Mouse (Mus musculus) CH12.LX (cell line): ENCODE measurements at regions not wholly inside any gene's neighbourhood (a gene's known extent, or its start where the extent isn't known, plus 50 kb on each side); places are given as distances from the start of the nearest gene placed in this dataset.

Experiments
- DNase-seq: peaks from one replicate; pipeline ENCODE4 v3.0.0-alpha.2; 2013; ENCODE audit errors: extremely low read depth
- H3K27ac ChIP-seq: 2 replicates; pipeline ENCODE4 v1.5.1; 2012; ENCODE audit warnings: low read depth, mild to moderate bottlenecking, control low read depth, moderate library complexity; ENCODE audit not compliant: insufficient read depth
- H3K27me3 ChIP-seq: replicated peaks from 2 replicates; pipeline ENCODE3; 2012; ENCODE audit warnings: inconsistent platforms
- H3K36me3 ChIP-seq, 2 experiments: replicated peaks in 1 of 2; 2 replicates each; pipeline versions ENCODE3 to v1.6.1; 2012; ENCODE audit warnings: inconsistent platforms in 1 of 2, low read length in 1 of 2, mild to moderate bottlenecking in 1 of 2, mixed read lengths in 1 of 2, moderate library complexity in 1 of 2; ENCODE audit not compliant: control insufficient read depth in 1 of 2, insufficient read depth in 1 of 2
- H3K4me1 ChIP-seq, 2 experiments: 2 replicates each; pipeline ENCODE4 v1.6.1; 2012; ENCODE audit warnings: inconsistent platforms in 1 of 2, moderate library complexity in 1 of 2; ENCODE audit not compliant: insufficient read depth in 2 of 2, control insufficient read depth in 1 of 2
- H3K4me2 ChIP-seq: 2 replicates; pipeline ENCODE4 v1.6.1; 2012; ENCODE audit warnings: low read depth, mild to moderate bottlenecking, control low read depth; ENCODE audit not compliant: poor library complexity, insufficient read depth, severe bottlenecking
- H3K4me3 ChIP-seq, 3 experiments: fragments of 150-350 bp in 1 of 3; sonication (generic) in 1 of 3; replicated peaks in 1 of 3; 2 replicates each; pipeline versions ENCODE3 to v1.5.1; 2011 to 2012; ENCODE audit warnings: low read depth in 2 of 3, low read length in 2 of 3, mild to moderate bottlenecking in 2 of 3, moderate library complexity in 2 of 3, control low read depth in 1 of 3, improper control_type of control experiment in 1 of 3, inconsistent platforms in 1 of 3, mixed read lengths in 1 of 3; ENCODE audit not compliant: poor library complexity in 1 of 3
- H3K79me2 ChIP-seq: replicated peaks from 2 replicates; pipeline ENCODE4 v1.6.1; 2012; ENCODE audit warnings: mild to moderate bottlenecking, moderate library complexity; ENCODE audit not compliant: control insufficient read depth, poor library complexity, insufficient read depth, severe bottlenecking; ENCODE audit errors: extremely low read depth
- H3K9ac ChIP-seq: 2 replicates; pipeline ENCODE4 v1.6.1; 2012; ENCODE audit warnings: low read depth, mild to moderate bottlenecking, control low read depth, moderate library complexity; ENCODE audit not compliant: insufficient read depth
- H3K9me3 ChIP-seq: replicated peaks from 2 replicates; pipeline ENCODE3; 2012; ENCODE audit warnings: low read length, inconsistent platforms, mixed read lengths
- CHD2 ChIP-seq: IDR thresholded peaks from 2 replicates; pipeline ENCODE4 v1.6.1; 2011; ENCODE audit warnings: low read length, improper control_type of control experiment
- CTCF ChIP-seq, 2 experiments: IDR thresholded peaks in 1 of 2; conservative IDR thresholded peaks in 1 of 2; 2 replicates each; pipeline ENCODE4 v1.5.1; 2011 to 2012; ENCODE audit warnings: low read depth in 2 of 2, low read length in 2 of 2, improper control_type of control experiment in 1 of 2, inconsistent platforms in 1 of 2, mild to moderate bottlenecking in 1 of 2, moderate library complexity in 1 of 2
- E2F4 ChIP-seq: IDR thresholded peaks from 2 replicates; pipeline ENCODE4 v1.6.1; 2011; ENCODE audit warnings: low read depth, low read length, improper control_type of control experiment; ENCODE audit not compliant: insufficient replicate concordance
- ELF1 ChIP-seq: IDR thresholded peaks from 2 replicates; pipeline ENCODE4 v1.6.1; 2014; ENCODE audit warnings: low read depth, mild to moderate bottlenecking, inconsistent platforms, low read length, improper control_type of control experiment
- GABPA ChIP-seq: IDR thresholded peaks from 2 replicates; pipeline ENCODE4 v1.6.1; 2012; ENCODE audit warnings: low read depth, low read length, improper control_type of control experiment, inconsistent platforms; ENCODE audit not compliant: insufficient replicate concordance
- IRF4 ChIP-seq: IDR thresholded peaks from 2 replicates; pipeline ENCODE4 v1.6.1; 2014; ENCODE audit warnings: low read depth, mild to moderate bottlenecking, inconsistent platforms, low read length, improper control_type of control experiment
- JUN ChIP-seq: IDR thresholded peaks from 2 replicates; pipeline ENCODE4 v1.6.1; 2011; ENCODE audit warnings: low read depth, mild to moderate bottlenecking, low read length, improper control_type of control experiment, moderate library complexity; ENCODE audit not compliant: insufficient read depth
- KAT2A ChIP-seq: IDR thresholded peaks from 2 replicates; pipeline ENCODE4 v1.6.1; 2012; ENCODE audit warnings: low read length, improper control_type of control experiment, inconsistent platforms; ENCODE audit not compliant: insufficient replicate concordance
- MAFK ChIP-seq: IDR thresholded peaks from 2 replicates; pipeline ENCODE4 v1.6.1; 2011; ENCODE audit warnings: low read length, improper control_type of control experiment; ENCODE audit not compliant: insufficient replicate concordance
- MAX ChIP-seq: IDR thresholded peaks from 2 replicates; pipeline ENCODE4 v1.6.1; 2011; ENCODE audit warnings: low read length, improper control_type of control experiment
- MYC ChIP-seq: IDR thresholded peaks from 2 replicates; pipeline ENCODE4 v1.6.1; 2011; ENCODE audit warnings: low read depth, mild to moderate bottlenecking, improper control_type of control experiment, low read length
- POLR2A ChIP-seq: IDR thresholded peaks from 2 replicates; pipeline ENCODE4 v1.6.1; 2011; ENCODE audit warnings: low read depth, mild to moderate bottlenecking, improper control_type of control experiment, low read length
- SMC3 ChIP-seq: IDR thresholded peaks from 2 replicates; pipeline ENCODE4 v1.6.1; 2011; ENCODE audit warnings: low read depth, low read length, improper control_type of control experiment
- TBP ChIP-seq: conservative IDR thresholded peaks from 2 replicates; pipeline ENCODE4 v1.6.1; 2011; ENCODE audit warnings: low read depth, low read length, improper control_type of control experiment
- TCF12 ChIP-seq: IDR thresholded peaks from 2 replicates; pipeline ENCODE4 v1.6.1; 2014; ENCODE audit warnings: low read depth, mild to moderate bottlenecking, inconsistent platforms, low read length, improper control_type of control experiment
- dilution Hi-C: fragments of 300-500 bp; cut with MboI; formaldehyde crosslinking; loops from 2 replicates; pipeline ENCODE4 v1.14.3; 2020; ENCODE audit warnings: low sequenced_read_pairs; ENCODE audit not compliant: extremely low pct_unique_long_range_greater_than_20kb, extremely low pct_ligation_motif_present
- in situ Hi-C: fragments of 300-500 bp; cut with MboI; formaldehyde crosslinking; loops from 3 replicates; pipeline ENCODE4 v1.14.3; 2019; ENCODE audit warnings: low sequenced_read_pairs, low pct_ligation_motif_present, low pct_unique_long_range_greater_than_20kb, mixed read lengths

GRCm38 (mm10) chr7:137741702-137742101 is 304.3 kb downstream of the Glrx3 start:
- H3K4me2 ChIP-seq: no peak overlapping the region
- no peak overlapping the region for H3K9ac ChIP-seq
- DNase-seq: no peak
- H3K9me3 ChIP-seq: no peaks in the 10 kb centered on the region
- no peaks in the 10 kb centered on the region for H3K79me2 ChIP-seq
- H3K27ac ChIP-seq: no peak overlapping the region
- H3K27me3 ChIP-seq: peaks cover 100% of the 10 kb centered on the region
- in situ Hi-C loops: no loop called here
- dilution Hi-C loops: no loop called here
- H3K36me3 ChIP-seq: no peaks in the 10 kb centered on the region
- no peak overlapping the region for H3K4me3 ChIP-seq
- TF ChIP-seq JUN: no peak
- no peak for TF ChIP-seq MAX
- no peak for TF ChIP-seq CTCF (conservative IDR thresholded peaks at IDR 0.05 in 1 of 2, IDR thresholded peaks at IDR 0.05 in 1 of 2; ENCODE audit: low read depth in 2 of 2, low read length in 2 of 2)
- TF ChIP-seq TBP: no peak
- no peak for TF ChIP-seq TCF12
- TF ChIP-seq SMC3: no peak
- no peak for TF ChIP-seq GABPA
- no peak for TF ChIP-seq IRF4
- no peak for TF ChIP-seq MYC
- no peak for TF ChIP-seq ELF1
- TF ChIP-seq, all 38 proteins: peak for 0
- H3K4me1 ChIP-seq: no peaks in the 10 kb centered on the region

- Histone ChIP-seq H3K4me1 (no peaks in the 10 kb centered on the region), H3K9ac (no peak overlapping the region), H3K9me3 (no peaks in the 10 kb centered on the region), H3K27me3 (peaks cover 100% of the 10 kb centered on the region), H3K79me2 (no peaks in the 10 kb centered on the region), H3K4me2 (no peak overlapping the region), H3K27ac (no peak overlapping the region), H3K4me3 (no peak overlapping the region), H3K36me3 (no peaks in the 10 kb centered on the region)
- DNase-seq: no peak
- in situ Hi-C loops (no loop called here), dilution Hi-C loops (no loop called here)
- no peak for TF ChIP-seq POLR2A
Observed at GRCm38 (mm10) chr7:137742297-137742751, 304.9 kb downstream of the Glrx3 start.

GRCm38 (mm10) chr7:137745575-137745974 is 308.2 kb downstream of the Glrx3 start:
- Histone ChIP-seq H3K27ac (no peak overlapping the region), H3K79me2 (no peaks in the 10 kb centered on the region), H3K27me3 (peaks cover 94% of the 10 kb centered on the region), H3K9me3 (no peaks in the 10 kb centered on the region), H3K36me3 (no peaks in the 10 kb centered on the region), H3K9ac (no peak overlapping the region), H3K4me1 (no peaks in the 10 kb centered on the region), H3K4me2 (no peak overlapping the region), H3K4me3 (no peak overlapping the region)
- no peak for DNase-seq
- no peak for TF ChIP-seq MAFK
- no peak for TF ChIP-seq JUN
- TF ChIP-seq KAT2A: no peak
- no peak for TF ChIP-seq IRF4
- TF ChIP-seq CHD2: no peak
- TF ChIP-seq E2F4: no peak
- in situ Hi-C loops (no loop called here), dilution Hi-C loops (no loop called here)
